Mouse (Mus musculus) spleen, adult 2 months (tissue): ENCODE results near the gene Zfp697. TPM values are rescaled to one million over a fixed set of nuclear protein-coding genes. Genes with fewer than 3 reads are reported as not detected.
"Not testable (repeated sequence)": the region's sequence is repeated elsewhere in the genome, so short reads cannot be mapped to it uniquely, and the experiment has no call there.

Experiments used
- DNase-seq, 2 experiments: peaks; one replicate each; pipeline versions ENCODE4 v3.0.0 to v3.0.0-alpha.2; 2012 to 2021; ENCODE audit warnings: low spot score in 2 of 2, low read depth in 1 of 2
- H3K27ac ChIP-seq: fragments of 200-500 bp; 2 replicates; pipeline ENCODE4 v1.5.1; 2012; ENCODE audit warnings: low read length, inconsistent platforms; ENCODE audit not compliant: insufficient read depth
- H3K27me3 ChIP-seq: fragments of 200-500 bp; 2 replicates; pipeline ENCODE4 v1.6.1; 2012; ENCODE audit warnings: mild to moderate bottlenecking, moderate library complexity, low read length, inconsistent platforms; ENCODE audit not compliant: control insufficient read depth, insufficient read depth
- H3K36me3 ChIP-seq: fragments of 200-500 bp; 2 replicates; pipeline ENCODE4 v1.6.1; 2012; ENCODE audit warnings: mild to moderate bottlenecking, low read length, inconsistent platforms; ENCODE audit not compliant: control insufficient read depth, insufficient read depth
- H3K4me1 ChIP-seq: fragments of 200-500 bp; 2 replicates; pipeline ENCODE4 v1.6.1; 2011; ENCODE audit warnings: inconsistent platforms; ENCODE audit not compliant: control insufficient read depth, insufficient read depth, insufficient read length
- H3K4me3 ChIP-seq: fragments of 200-500 bp; 2 replicates; pipeline ENCODE4 v1.5.1; 2011; ENCODE audit warnings: mild to moderate bottlenecking, inconsistent platforms; ENCODE audit not compliant: insufficient read depth, insufficient read length; ENCODE audit errors: extremely low read depth
- CTCF ChIP-seq: fragments of 200-500 bp; IDR thresholded peaks from 2 replicates; pipeline ENCODE4 v1.5.1; 2011; ENCODE audit warnings: mild to moderate bottlenecking, inconsistent platforms; ENCODE audit not compliant: insufficient read depth, insufficient read length, insufficient replicate concordance; ENCODE audit errors: extremely low read depth
- POLR2A ChIP-seq: fragments of 200-500 bp; IDR thresholded peaks from 2 replicates; pipeline ENCODE4 v1.6.1; 2011; ENCODE audit warnings: low read depth, low read length, inconsistent platforms
- WGBS: fragments of 180-500 bp; shearing (Covaris S2); methylation state at CpG from one replicate; pipeline ENCODE4 v1.1.7; 2018; 5-methylcytosine and 5-hydroxymethylcytosine counted together
- polyA plus RNA-seq: library from polyadenylated mRNA; depleted of rRNA; stranded (reverse); fragments of >200 nt; gene quantifications from 2 replicates; pipeline ENCODE4 v1.2.3, GENCODE M21; 2012

Gene Zfp697
- polyA plus RNA-seq, 1 experiment, result 0.96 TPM

GRCm38 (mm10) chr3:98733724-98734123, 351.5 kb downstream of the Zfp697 start:
- TF ChIP-seq CTCF (no peak), POLR2A (no peak)
- no peak for DNase-seq
- Histone ChIP-seq H3K27me3 (no peaks in the 10 kb centered on the region), H3K27ac (no peak overlapping the region), H3K4me1 (no peaks in the 10 kb centered on the region), H3K36me3 (no peaks in the 10 kb centered on the region), H3K4me3 (no peak overlapping the region)
- 92% methylated on average over 2 of the region's 2 CpGs for WGBS

GRCm38 (mm10) chr3:98734340-98734739, 352.1 kb downstream of the Zfp697 start:
- DNase-seq, result no peak

GRCm38 (mm10) chr3:98741043-98741442, 358.8 kb downstream of the Zfp697 start:
- 56% methylated on average over 1 of the region's 1 CpGs for WGBS

More at GRCm38 (mm10) chr3:98734340-98734739, 352.1 kb downstream of the Zfp697 start:
- Histone ChIP-seq H3K4me1 (no peaks in the 10 kb centered on the region), H3K36me3 (no peaks in the 10 kb centered on the region), H3K4me3 (no peak overlapping the region), H3K27me3 (no peaks in the 10 kb centered on the region), H3K27ac (no peak overlapping the region)
- TF ChIP-seq CTCF, result no peak
- no peak for TF ChIP-seq POLR2A
- 73% methylated on average over 4 of the region's 4 CpGs for WGBS

DNA sequence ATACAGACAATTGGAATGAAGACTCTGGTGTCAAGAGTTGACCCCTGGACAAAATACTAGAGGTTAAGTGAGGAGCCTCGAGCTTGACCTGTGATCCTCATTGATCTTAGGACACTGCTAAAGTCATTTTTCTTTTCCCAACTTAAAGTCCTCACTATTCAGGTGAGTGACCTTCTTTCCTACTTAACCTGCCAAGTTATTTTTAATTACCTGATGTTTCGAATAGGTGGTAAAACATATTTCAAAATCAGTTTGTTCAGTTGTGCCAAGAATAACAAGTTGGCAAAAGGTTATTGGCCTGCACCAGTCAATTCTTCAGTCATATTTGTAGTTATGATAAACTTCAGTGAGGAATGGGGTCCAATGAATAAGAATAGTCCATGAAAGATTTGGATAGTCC, 369.9 kb downstream of the Zfp697 start:
- Histone ChIP-seq H3K27me3 (no peaks in the 10 kb centered on the region), H3K4me3 (no peak overlapping the region), H3K27ac (no peak overlapping the region), H3K36me3 (no peaks in the 10 kb centered on the region), H3K4me1 (no peaks in the 10 kb centered on the region)
- TF ChIP-seq CTCF, result no peak
- no peak for TF ChIP-seq POLR2A
- WGBS, result 74% methylated on average over 2 of the region's 2 CpGs
- no peak for DNase-seq

More at GRCm38 (mm10) chr3:98741043-98741442, 358.8 kb downstream of the Zfp697 start:
- DNase-seq, H3K4me1 ChIP-seq, H3K27me3 ChIP-seq, H3K36me3 ChIP-seq, H3K4me3 ChIP-seq, H3K27ac ChIP-seq: not testable (repeated sequence)

DNA sequence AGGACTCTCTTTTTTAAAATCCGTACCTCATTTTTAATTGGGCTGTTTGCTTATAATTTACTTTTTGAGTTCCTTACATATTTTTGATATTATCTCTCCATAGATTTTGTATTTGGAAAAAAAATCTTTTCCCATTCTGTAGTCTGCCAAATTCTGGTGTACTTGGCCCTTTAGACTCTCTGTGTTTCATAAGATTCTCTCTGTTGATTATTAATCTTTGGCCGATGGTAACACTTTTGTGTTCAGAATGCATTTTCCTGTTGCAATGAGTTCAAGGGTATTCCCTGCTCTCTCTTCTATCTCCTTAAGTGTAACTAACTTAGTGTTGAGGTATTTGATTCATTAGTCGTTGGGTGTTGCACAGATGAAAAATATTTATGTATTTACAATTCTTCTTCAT, 374.6 kb downstream of the Zfp697 start:
- Histone ChIP-seq H3K27ac (no peak overlapping the region), H3K4me1 (no peaks in the 10 kb centered on the region), H3K4me3 (no peak overlapping the region), H3K36me3 (no peaks in the 10 kb centered on the region), H3K27me3 (no peaks in the 10 kb centered on the region)
- 82% methylated on average over 3 of the region's 3 CpGs for WGBS
- TF ChIP-seq POLR2A, result no peak
- no peak for TF ChIP-seq CTCF
- DNase-seq, result no peak

- no peak for TF ChIP-seq CTCF
- no peak for TF ChIP-seq POLR2A
- H3K4me1 ChIP-seq, result no peaks in the 10 kb centered on the region
- no peak overlapping the region for H3K27ac ChIP-seq
- H3K4me3 ChIP-seq, result no peak overlapping the region
- no peak for DNase-seq
- no peaks in the 10 kb centered on the region for H3K27me3 ChIP-seq
- H3K36me3 ChIP-seq, result no peaks in the 10 kb centered on the region
These were observed 381.9 kb downstream of the Zfp697 start for GRCm38 (mm10) chr3:98764155-98764554.

- TF ChIP-seq POLR2A (no peak), CTCF (no peak)
- H3K4me3 ChIP-seq, result no peak overlapping the region
- H3K4me1 ChIP-seq, result no peaks in the 10 kb centered on the region
- no peak overlapping the region for H3K27ac ChIP-seq
- H3K27me3 ChIP-seq, result no peaks in the 10 kb centered on the region
- no peaks in the 10 kb centered on the region for H3K36me3 ChIP-seq
- no peak for DNase-seq
These were observed 398.7 kb downstream of the Zfp697 start for GRCm38 (mm10) chr3:98780921-98781320.
